Mouse (Mus musculus) CH12.LX (cell line): ENCODE results near the gene Rho. TPM values are rescaled to one million over a fixed set of nuclear protein-coding genes. Genes with fewer than 3 reads are reported as not detected.

ENCODE experiments used
- DNase-seq: peaks from one replicate; pipeline ENCODE4 v3.0.0-alpha.2; 2013; ENCODE audit errors: extremely low read depth
- H3K27ac ChIP-seq: 2 replicates; pipeline ENCODE4 v1.5.1; 2012; ENCODE audit warnings: low read depth, mild to moderate bottlenecking, control low read depth, moderate library complexity; ENCODE audit not compliant: insufficient read depth
- H3K27me3 ChIP-seq: replicated peaks from 2 replicates; pipeline ENCODE3; 2012; ENCODE audit warnings: inconsistent platforms
- H3K36me3 ChIP-seq, 2 experiments: replicated peaks in 1 of 2; 2 replicates each; pipeline versions ENCODE3 to v1.6.1; 2012; ENCODE audit warnings: inconsistent platforms in 1 of 2, low read length in 1 of 2, mild to moderate bottlenecking in 1 of 2, mixed read lengths in 1 of 2, moderate library complexity in 1 of 2; ENCODE audit not compliant: control insufficient read depth in 1 of 2, insufficient read depth in 1 of 2
- H3K4me1 ChIP-seq, 2 experiments: 2 replicates each; pipeline ENCODE4 v1.6.1; 2012; ENCODE audit warnings: inconsistent platforms in 1 of 2, moderate library complexity in 1 of 2; ENCODE audit not compliant: insufficient read depth in 2 of 2, control insufficient read depth in 1 of 2
- H3K4me2 ChIP-seq: 2 replicates; pipeline ENCODE4 v1.6.1; 2012; ENCODE audit warnings: low read depth, mild to moderate bottlenecking, control low read depth; ENCODE audit not compliant: poor library complexity, insufficient read depth, severe bottlenecking
- H3K4me3 ChIP-seq, 3 experiments: fragments of 150-350 bp in 1 of 3; sonication (generic) in 1 of 3; replicated peaks in 1 of 3; 2 replicates each; pipeline versions ENCODE3 to v1.5.1; 2011 to 2012; ENCODE audit warnings: low read depth in 2 of 3, low read length in 2 of 3, mild to moderate bottlenecking in 2 of 3, moderate library complexity in 2 of 3, control low read depth in 1 of 3, improper control_type of control experiment in 1 of 3, inconsistent platforms in 1 of 3, mixed read lengths in 1 of 3; ENCODE audit not compliant: poor library complexity in 1 of 3
- H3K79me2 ChIP-seq: replicated peaks from 2 replicates; pipeline ENCODE4 v1.6.1; 2012; ENCODE audit warnings: mild to moderate bottlenecking, moderate library complexity; ENCODE audit not compliant: control insufficient read depth, poor library complexity, insufficient read depth, severe bottlenecking; ENCODE audit errors: extremely low read depth
- H3K9ac ChIP-seq: 2 replicates; pipeline ENCODE4 v1.6.1; 2012; ENCODE audit warnings: low read depth, mild to moderate bottlenecking, control low read depth, moderate library complexity; ENCODE audit not compliant: insufficient read depth
- H3K9me3 ChIP-seq: replicated peaks from 2 replicates; pipeline ENCODE3; 2012; ENCODE audit warnings: low read length, inconsistent platforms, mixed read lengths
- BHLHE40 ChIP-seq: IDR thresholded peaks from 2 replicates; pipeline ENCODE4 v1.6.1; 2011; ENCODE audit warnings: mild to moderate bottlenecking, low read depth, low read length, improper control_type of control experiment
- CHD2 ChIP-seq: IDR thresholded peaks from 2 replicates; pipeline ENCODE4 v1.6.1; 2011; ENCODE audit warnings: low read length, improper control_type of control experiment
- CTCF ChIP-seq, 2 experiments: IDR thresholded peaks in 1 of 2; conservative IDR thresholded peaks in 1 of 2; 2 replicates each; pipeline ENCODE4 v1.5.1; 2011 to 2012; ENCODE audit warnings: low read depth in 2 of 2, low read length in 2 of 2, improper control_type of control experiment in 1 of 2, inconsistent platforms in 1 of 2, mild to moderate bottlenecking in 1 of 2, moderate library complexity in 1 of 2
- E2F4 ChIP-seq: IDR thresholded peaks from 2 replicates; pipeline ENCODE4 v1.6.1; 2011; ENCODE audit warnings: low read depth, low read length, improper control_type of control experiment; ENCODE audit not compliant: insufficient replicate concordance
- ELF1 ChIP-seq: IDR thresholded peaks from 2 replicates; pipeline ENCODE4 v1.6.1; 2014; ENCODE audit warnings: low read depth, mild to moderate bottlenecking, inconsistent platforms, low read length, improper control_type of control experiment
- EP300 ChIP-seq: IDR thresholded peaks from 2 replicates; pipeline ENCODE4 v1.6.1; 2011; ENCODE audit warnings: low read length, improper control_type of control experiment
- KAT2A ChIP-seq: IDR thresholded peaks from 2 replicates; pipeline ENCODE4 v1.6.1; 2012; ENCODE audit warnings: low read length, improper control_type of control experiment, inconsistent platforms; ENCODE audit not compliant: insufficient replicate concordance
- MAFK ChIP-seq: IDR thresholded peaks from 2 replicates; pipeline ENCODE4 v1.6.1; 2011; ENCODE audit warnings: low read length, improper control_type of control experiment; ENCODE audit not compliant: insufficient replicate concordance
- MAZ ChIP-seq: IDR thresholded peaks from 2 replicates; pipeline ENCODE4 v1.6.1; 2012; ENCODE audit warnings: low read depth, mild to moderate bottlenecking, inconsistent platforms, low read length, improper control_type of control experiment, moderate library complexity
- MEF2A ChIP-seq: IDR thresholded peaks from 2 replicates; pipeline ENCODE4 v1.6.1; 2014; ENCODE audit warnings: low read depth, mild to moderate bottlenecking, inconsistent platforms, low read length, improper control_type of control experiment, borderline replicate concordance
- MXI1 ChIP-seq: IDR thresholded peaks from 2 replicates; pipeline ENCODE4 v1.6.1; 2011; ENCODE audit warnings: mild to moderate bottlenecking, low read depth, low read length, improper control_type of control experiment
- NRF1 ChIP-seq: IDR thresholded peaks from 2 replicates; pipeline ENCODE4 v1.6.1; 2014; ENCODE audit warnings: low read depth, mild to moderate bottlenecking, inconsistent platforms, low read length, improper control_type of control experiment, moderate library complexity
- PAX5 ChIP-seq: IDR thresholded peaks from 2 replicates; pipeline ENCODE4 v1.6.1; 2012; ENCODE audit warnings: low read length, inconsistent platforms, mixed read lengths
- POLR2A ChIP-seq: IDR thresholded peaks from 2 replicates; pipeline ENCODE4 v1.6.1; 2011; ENCODE audit warnings: low read depth, mild to moderate bottlenecking, improper control_type of control experiment, low read length
- RAD21 ChIP-seq: IDR thresholded peaks from 2 replicates; pipeline ENCODE4 v1.6.1; 2011; ENCODE audit warnings: low read depth, mild to moderate bottlenecking, low read length, improper control_type of control experiment, moderate library complexity
- RCOR1 ChIP-seq: conservative IDR thresholded peaks from 2 replicates; pipeline ENCODE4 v1.6.1; 2012; ENCODE audit warnings: low read depth, mild to moderate bottlenecking, inconsistent platforms, low read length, improper control_type of control experiment
- SIN3A ChIP-seq: IDR thresholded peaks from 2 replicates; pipeline ENCODE4 v1.6.1; 2012; ENCODE audit warnings: low read length, improper control_type of control experiment, inconsistent platforms
- TBP ChIP-seq: conservative IDR thresholded peaks from 2 replicates; pipeline ENCODE4 v1.6.1; 2011; ENCODE audit warnings: low read depth, low read length, improper control_type of control experiment
- TCF12 ChIP-seq: IDR thresholded peaks from 2 replicates; pipeline ENCODE4 v1.6.1; 2014; ENCODE audit warnings: low read depth, mild to moderate bottlenecking, inconsistent platforms, low read length, improper control_type of control experiment
- USF1 ChIP-seq: IDR thresholded peaks from 2 replicates; pipeline ENCODE4 v1.6.1; 2014; ENCODE audit warnings: low read depth, mild to moderate bottlenecking, inconsistent platforms, low read length, improper control_type of control experiment
- dilution Hi-C: fragments of 300-500 bp; cut with MboI; formaldehyde crosslinking; loops from 2 replicates; pipeline ENCODE4 v1.14.3; 2020; ENCODE audit warnings: low sequenced_read_pairs; ENCODE audit not compliant: extremely low pct_unique_long_range_greater_than_20kb, extremely low pct_ligation_motif_present
- in situ Hi-C: fragments of 300-500 bp; cut with MboI; formaldehyde crosslinking; loops from 3 replicates; pipeline ENCODE4 v1.14.3; 2019; ENCODE audit warnings: low sequenced_read_pairs, low pct_ligation_motif_present, low pct_unique_long_range_greater_than_20kb, mixed read lengths
- polyA plus RNA-seq: library from polyadenylated mRNA; unstranded; fragments of >175 nt; gene quantifications from 2 replicates; pipeline ENCODE4 v1.2.1, GENCODE M21; 2012; ENCODE audit warnings: low read depth; ENCODE audit not compliant: insufficient read length
- total RNA-seq, 2 experiments: library from RNA; depleted of rRNA; stranded (reverse); fragments of 300-350 nt in 1 of 2; fragments of >200 nt in 1 of 2; gene quantifications; 2 replicates each; pipeline ENCODE4 v1.2.3; 2012 to 2014

Rho gene
- total and polyA plus RNA-seq, 3 experiments, result 0.04 TPM; not detected in 1

DNA sequence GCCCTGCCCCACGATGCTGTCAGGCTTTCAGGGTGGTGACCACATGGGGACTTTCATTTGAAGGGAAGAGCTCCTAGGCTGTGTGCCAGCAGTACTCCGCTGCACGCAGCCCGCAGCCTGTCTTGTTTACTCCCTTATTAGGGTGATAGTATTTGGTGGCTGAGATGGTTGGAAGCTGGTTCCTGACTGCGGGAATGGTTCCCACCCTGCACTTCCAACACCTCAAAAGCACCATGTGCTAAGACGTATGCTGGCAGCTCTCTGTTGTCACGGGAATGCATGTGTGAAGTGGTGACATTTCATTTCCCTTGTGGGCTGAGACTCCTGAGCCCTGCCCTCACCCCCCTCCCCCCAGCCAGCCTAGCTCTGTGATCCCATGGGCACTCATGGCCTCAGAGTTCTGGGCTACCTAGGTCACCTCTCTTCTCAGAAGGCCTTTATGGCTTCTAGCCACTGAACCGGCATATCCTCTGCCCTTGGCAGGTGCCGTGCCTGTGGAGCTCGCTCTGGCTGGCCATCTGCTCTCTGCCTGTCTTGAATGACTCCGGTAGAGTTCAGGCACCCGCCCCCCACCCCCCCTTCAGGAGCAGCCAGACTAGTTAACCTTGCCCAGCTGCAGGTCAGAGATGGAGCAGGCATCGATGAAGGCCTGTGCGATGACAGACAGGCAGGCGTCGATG is 25.5 kb downstream of the Rho start:
- dilution Hi-C loops, result no loop called here
- no peaks in the 10 kb centered on the region for H3K9me3 ChIP-seq
- no peaks in the 10 kb centered on the region for H3K27me3 ChIP-seq
- no peak for TF ChIP-seq USF1
- TF ChIP-seq CHD2, result no peak
- no peak for TF ChIP-seq MAZ
- no peak for TF ChIP-seq POLR2A
- TF ChIP-seq MAFK, result no peak
- no peak for TF ChIP-seq PAX5
- no peak for TF ChIP-seq CTCF (conservative IDR thresholded peaks at IDR 0.05 in 1 of 2, IDR thresholded peaks at IDR 0.05 in 1 of 2; ENCODE audit: low read depth in 2 of 2, low read length in 2 of 2)
- H3K4me2 ChIP-seq, result no peak overlapping the region
- no peak for DNase-seq
- H3K79me2 ChIP-seq, result no peaks in the 10 kb centered on the region
- peaks cover 72 to 91% of the 10 kb centered on the region in 2 experiments for H3K36me3 ChIP-seq
- no peak overlapping the region for H3K9ac ChIP-seq
- in situ Hi-C loops, result no loop called here
- H3K4me1 ChIP-seq, result peaks cover 13 to 65% of the 10 kb centered on the region in 2 experiments
- H3K4me3 ChIP-seq, result no peak overlapping the region
- H3K27ac ChIP-seq, result no peak overlapping the region

DNA sequence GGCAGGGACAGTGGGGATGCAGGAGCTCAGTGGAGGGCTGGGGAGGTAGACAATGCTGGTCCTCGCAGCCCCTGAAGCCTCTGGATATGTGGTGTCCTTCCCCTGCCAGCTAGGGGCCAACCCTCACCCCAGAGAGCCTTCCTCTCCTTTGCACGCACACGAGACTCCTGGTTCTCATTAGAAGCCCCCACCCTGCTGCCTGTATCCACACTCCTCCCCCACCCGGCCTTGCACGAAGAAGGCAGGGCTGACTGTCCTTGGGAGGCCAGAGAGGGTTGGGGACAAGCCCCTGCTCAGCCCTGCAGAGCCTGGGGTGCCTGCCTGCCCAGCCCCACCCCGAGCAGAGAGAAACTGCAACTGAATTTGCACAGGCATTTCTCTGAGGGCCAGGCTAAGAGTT is 26.1 kb downstream of the Rho start:
- in situ Hi-C loops (no loop called here), dilution Hi-C loops (no loop called here)
- Histone ChIP-seq H3K9ac (no peak overlapping the region), H3K4me3 (no peak overlapping the region), H3K79me2 (no peaks in the 10 kb centered on the region), H3K4me2 (no peak overlapping the region), H3K27me3 (no peaks in the 10 kb centered on the region), H3K4me1 (peaks cover 13 to 70% of the 10 kb centered on the region in 2 experiments), H3K9me3 (no peaks in the 10 kb centered on the region), H3K36me3 (peaks cover 77 to 93% of the 10 kb centered on the region in 2 experiments), H3K27ac (no peak overlapping the region)
- TF ChIP-seq ELF1 (no peak), MXI1 (no peak), TBP (no peak), TCF12 (no peak), RAD21 (no peak)
- no peak for DNase-seq

DNA sequence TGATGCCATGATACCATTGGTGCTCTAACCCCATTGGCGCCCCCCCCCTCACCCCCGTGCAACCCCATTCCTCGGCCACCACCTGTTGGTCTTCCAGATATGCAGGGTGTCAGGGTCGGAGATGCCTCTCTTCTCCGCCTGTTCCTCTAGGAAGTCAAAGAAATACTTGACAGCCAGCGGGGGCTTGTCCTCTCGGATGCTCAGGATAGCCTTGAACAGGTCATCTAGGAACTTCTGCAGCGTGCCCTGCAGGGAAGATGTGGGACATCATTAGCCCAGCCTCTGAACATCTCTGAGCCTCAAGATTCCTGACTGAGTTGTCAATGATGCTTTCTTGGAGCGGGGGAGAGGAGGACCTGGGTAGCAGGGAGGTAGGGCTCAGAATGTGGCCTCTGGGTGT is 26.9 kb downstream of the Rho start:
- H3K9ac ChIP-seq, result no peak overlapping the region
- peaks cover 13 to 75% of the 10 kb centered on the region in 2 experiments for H3K4me1 ChIP-seq
- no peak overlapping the region for H3K4me2 ChIP-seq
- H3K4me3 ChIP-seq, result no peak overlapping the region
- TF ChIP-seq EP300, result no peak
- no peak for TF ChIP-seq RAD21
- no peak for TF ChIP-seq NRF1
- TF ChIP-seq ELF1, result no peak
- TF ChIP-seq RCOR1, result no peak
- no peak for TF ChIP-seq CTCF (conservative IDR thresholded peaks at IDR 0.05 in 1 of 2, IDR thresholded peaks at IDR 0.05 in 1 of 2; ENCODE audit: low read depth in 2 of 2, low read length in 2 of 2)
- no peak for TF ChIP-seq MEF2A
- no peak for TF ChIP-seq SIN3A
- TF ChIP-seq E2F4, result no peak
- no peak for TF ChIP-seq BHLHE40
- no peak for TF ChIP-seq MAFK
- TF ChIP-seq KAT2A, result no peak
- dilution Hi-C loops, result no loop called here
- H3K27me3 ChIP-seq, result no peaks in the 10 kb centered on the region
- H3K36me3 ChIP-seq, result peaks cover 83 to 95% of the 10 kb centered on the region in 2 experiments
- no peak for DNase-seq
- no peak overlapping the region for H3K27ac ChIP-seq
- in situ Hi-C loops, result no loop called here
- H3K9me3 ChIP-seq, result no peaks in the 10 kb centered on the region
- no peaks in the 10 kb centered on the region for H3K79me2 ChIP-seq
